Mouse (Mus musculus) frontal cortex, postnatal 25 days (tissue): Measurements from ENCODE around the gene Has1.
"Not testable (repeated sequence)": the region's sequence is repeated elsewhere in the genome, so short reads cannot be mapped to it uniquely, and the experiment has no call there.

Experiments
- DNase-seq, 2 experiments: peaks; one replicate each; pipeline ENCODE4 v3.0.0; 2022; ENCODE audit warnings: low spot score in 2 of 2

Has1 gene

DNA sequence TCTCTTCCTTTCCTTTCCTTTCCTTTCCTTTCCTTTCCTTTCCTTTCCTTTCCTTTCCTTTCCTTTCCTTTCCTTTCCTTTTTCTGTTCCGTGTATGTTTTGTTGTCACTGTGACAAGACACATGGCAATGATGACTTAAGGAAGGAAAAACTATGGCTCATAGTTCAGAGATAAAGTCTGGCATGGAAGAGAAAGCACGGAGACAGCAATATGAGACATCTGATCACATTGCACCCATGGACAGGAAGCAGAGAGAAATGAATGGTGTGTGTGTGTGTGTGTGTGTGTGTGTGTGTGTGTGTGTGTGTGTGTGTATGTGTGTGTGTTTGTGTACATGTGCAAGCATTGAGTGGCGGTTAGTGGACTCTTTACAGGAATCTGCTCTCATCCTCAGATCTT lies 10.4 kb downstream of the Has1 start:
- DNase-seq = not testable (repeated sequence)

DNA sequence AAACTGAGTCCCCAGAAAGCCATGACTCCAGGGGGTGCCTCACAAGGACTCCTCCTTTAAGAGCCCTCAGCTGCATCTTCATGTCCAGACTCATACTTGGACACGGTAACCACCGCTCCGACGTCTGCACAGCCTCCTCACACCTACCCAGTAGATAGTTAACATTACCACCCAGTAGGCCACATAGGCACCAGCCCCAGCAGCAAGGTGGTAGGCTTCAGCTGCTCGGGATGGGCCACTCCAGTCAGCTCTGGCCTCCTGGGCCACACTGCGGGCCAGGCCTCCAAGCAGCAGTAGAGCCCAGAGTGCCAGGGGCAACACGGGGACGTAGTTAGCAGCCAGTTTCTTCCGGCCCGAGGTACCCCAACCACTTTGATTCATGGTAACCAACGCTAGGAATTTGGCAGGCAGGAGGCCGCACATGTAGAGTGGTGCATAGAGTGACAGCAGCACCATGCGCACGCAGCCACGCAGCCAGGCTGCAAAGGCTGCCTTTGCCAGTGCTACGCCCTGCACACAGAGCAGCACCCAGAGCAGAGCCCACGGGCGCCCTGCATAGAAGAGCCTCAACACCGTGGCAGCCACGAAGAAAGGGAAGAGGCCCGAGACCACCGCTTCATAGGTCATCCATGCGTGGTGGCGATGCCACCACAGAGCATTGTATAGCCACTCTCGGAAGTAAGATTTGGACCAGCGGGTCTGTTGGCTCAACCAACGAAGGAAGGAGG lies 11.3 kb downstream of the Has1 start:
- DNase-seq = no peak

GRCm38 (mm10) chr17:17840796-17841195 lies 14.2 kb downstream of the Has1 start:
- DNase-seq = no peak

DNA sequence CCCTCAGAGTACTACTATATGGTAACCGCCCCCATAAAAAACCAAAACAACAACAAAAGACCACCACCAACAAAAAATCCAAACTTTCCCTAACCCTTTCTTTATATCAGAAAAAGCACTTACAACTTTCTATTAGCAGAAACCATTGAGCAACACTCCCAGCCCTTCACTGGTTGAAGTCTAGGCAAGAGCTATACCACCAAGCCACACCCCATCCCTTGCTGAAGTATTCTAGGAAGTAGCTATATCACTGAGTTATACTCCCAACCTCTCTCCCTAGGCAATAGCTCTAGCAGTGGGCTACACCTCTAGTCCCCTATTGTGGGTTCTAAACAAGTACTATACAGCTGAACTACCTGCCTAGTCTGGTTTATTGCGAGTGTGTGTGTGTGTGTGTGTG lies 15.7 kb downstream of the Has1 start:
- no peak for DNase-seq

GRCm38 (mm10) chr17:17837919-17838701 lies 16.9 kb downstream of the Has1 start:
- DNase-seq = peak; percentile 95 to 96

DNA sequence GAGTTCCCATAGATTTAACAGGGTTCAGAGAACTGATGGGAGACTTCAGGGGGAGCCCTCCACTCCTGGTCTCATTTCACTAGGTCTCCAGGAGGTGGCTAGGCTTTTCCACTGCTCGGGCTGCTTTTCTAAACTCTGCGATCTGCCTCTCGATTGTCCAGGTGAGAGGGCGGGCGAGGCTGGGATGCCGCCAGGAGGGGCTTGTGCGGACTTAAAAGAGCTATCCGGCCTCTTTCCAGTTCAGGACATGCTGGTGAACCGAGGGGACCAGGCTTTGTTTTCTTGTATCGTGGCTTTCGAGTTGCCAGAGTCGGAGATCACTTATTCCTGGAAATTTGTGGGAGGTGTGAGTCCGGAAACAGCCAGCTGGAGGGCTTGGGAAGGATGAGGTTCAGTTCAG lies 17.6 kb downstream of the Has1 start:
- no peak for DNase-seq

- DNase-seq = no peak
These were observed 18.9 kb downstream of the Has1 start for GRCm38 (mm10) chr17:17836101-17836500.

GRCm38 (mm10) chr17:17834896-17835295 lies 20.1 kb downstream of the Has1 start:
- no peak for DNase-seq

GRCm38 (mm10) chr17:17830731-17831130 lies 24.3 kb downstream of the Has1 start:
- DNase-seq = no peak

DNA sequence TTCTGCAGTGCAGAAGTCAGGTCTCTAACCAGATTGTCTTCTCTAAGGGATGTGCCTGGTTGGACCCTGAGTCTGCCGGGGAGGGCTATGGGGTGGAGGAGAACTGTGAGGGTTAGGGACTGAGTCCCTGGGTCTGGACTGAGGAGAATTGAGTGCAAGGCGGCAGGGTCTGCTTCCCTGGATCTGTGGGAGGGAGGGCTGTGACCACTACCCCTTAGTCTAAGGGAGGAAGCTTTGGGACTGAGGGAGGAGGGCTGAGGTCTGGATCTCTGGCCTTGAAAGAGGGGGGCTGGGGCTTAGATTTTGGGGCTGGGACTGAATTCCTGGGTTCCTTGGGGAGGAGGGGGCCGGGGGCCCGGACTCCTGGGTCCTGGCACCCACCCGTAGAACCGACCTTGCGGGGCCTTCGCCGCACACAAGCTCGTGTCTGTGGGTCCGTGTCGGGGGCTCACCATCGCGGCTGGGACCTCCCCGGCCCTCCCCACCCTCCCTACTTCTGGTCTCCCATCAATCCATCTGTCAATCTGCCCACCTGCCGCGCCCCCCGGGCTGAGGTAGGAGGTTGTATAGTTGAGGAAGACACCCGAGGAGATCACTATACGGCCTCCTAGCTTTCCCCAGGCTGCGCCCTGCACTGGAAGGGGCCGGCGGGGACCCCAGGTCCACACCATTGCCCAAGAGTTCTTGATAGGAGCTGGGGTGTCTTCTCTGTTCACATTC lies 25.0 kb downstream of the Has1 start:
- no peak for DNase-seq

DNA sequence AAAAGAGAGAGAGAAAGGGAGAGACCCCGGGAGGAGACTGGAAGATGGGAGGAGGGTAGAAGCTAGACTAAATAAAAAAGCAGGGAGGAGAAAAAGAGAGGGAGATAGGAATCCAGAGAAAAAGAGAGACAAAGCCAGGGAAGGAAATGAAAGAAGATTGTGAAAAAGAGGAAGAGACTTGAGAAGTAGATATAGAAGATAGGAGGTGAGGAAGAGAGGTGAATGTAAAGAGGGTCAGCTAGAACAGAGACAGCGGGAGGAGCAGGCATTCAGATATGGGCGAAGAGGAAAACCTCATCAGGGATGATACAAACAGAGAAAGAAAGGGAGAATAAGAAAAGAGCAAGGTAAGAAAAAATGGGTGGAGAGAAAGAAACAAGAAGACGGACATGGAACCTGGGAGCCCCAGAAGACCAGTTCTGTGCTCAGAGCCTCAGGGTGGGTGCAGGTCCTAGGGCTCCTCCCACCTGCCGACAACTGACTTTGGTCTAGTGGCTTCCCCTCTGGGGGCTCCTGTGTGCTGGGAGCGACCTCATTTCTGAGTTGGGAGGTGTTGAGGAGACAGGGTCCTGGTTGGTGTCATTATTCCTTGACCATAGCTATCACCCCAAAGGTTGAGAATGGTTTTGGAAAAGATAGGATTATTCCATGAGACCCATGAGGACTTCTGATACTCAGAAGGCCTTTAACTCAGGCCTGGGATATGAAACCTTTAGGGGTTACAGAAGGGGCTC lies 25.8 kb downstream of the Has1 start:
- DNase-seq = no peak

DNA sequence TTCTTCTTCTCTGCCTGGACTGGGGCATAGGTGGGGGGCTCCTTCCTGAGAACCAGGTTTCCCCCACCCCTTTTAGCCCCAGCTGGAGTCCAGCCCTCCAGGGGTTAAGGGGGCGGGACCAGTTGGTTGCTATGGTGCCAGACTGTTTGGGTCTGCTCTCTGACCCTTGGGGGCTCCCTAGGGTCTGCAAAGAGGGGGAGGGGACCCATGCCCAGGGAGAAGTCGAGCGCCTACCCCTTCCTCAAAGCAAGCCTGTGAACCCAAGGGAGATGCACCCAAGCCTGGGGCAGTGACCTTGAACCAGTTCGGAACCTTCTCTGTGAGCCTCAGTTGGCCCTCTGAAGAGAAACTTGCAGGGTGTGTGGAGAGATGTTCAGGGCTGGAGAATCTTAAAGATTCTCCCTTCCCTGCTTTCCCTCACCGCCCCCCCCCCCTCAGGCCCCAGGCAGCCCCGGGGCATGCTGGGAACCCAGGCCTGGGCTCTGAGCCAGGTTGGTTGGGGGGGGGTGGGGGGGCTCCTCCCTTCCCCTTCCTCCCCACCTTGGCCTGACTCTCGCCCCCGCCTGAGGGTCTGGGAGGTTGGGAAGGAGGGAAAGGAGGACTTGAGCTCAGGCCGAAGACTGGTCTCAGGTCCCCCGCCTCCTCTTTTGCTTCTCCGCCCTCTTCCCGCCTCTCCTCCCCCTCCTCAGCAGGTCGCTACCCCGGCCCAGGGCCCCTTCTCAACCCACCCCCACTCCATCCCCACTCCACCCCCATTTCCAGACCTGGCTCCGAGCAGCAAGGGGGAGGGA lies 26.6 kb downstream of the Has1 start:
- no peak for DNase-seq

DNA sequence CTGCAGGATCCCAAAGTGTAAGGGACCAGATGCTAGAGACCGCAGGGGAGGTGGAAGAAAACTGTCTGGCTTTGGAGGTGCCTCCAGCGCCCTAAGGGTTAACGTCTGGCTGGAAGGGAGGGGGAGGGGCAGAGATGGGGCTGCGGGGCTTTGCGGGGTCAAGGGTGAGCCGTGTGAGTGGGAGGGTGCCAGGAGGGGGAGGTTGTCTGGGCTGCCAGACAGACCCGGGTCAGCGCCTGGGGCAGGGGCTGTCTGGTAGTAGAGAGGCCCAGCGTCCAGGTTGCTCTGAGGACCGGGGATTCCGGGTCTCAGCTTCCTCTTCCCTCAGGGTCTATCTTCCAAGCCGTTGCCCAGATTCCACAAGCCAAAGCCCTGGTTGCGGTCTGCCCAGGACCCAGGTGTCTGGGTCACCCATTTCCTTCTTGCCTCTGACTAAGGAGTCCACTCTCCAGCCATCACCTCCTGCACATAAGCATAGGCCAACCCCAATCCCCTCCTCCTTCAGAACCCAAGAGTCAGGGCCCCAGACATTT lies 27.3 kb downstream of the Has1 start:
- DNase-seq = peak in 1 of 2 experiments; percentile 47

DNA sequence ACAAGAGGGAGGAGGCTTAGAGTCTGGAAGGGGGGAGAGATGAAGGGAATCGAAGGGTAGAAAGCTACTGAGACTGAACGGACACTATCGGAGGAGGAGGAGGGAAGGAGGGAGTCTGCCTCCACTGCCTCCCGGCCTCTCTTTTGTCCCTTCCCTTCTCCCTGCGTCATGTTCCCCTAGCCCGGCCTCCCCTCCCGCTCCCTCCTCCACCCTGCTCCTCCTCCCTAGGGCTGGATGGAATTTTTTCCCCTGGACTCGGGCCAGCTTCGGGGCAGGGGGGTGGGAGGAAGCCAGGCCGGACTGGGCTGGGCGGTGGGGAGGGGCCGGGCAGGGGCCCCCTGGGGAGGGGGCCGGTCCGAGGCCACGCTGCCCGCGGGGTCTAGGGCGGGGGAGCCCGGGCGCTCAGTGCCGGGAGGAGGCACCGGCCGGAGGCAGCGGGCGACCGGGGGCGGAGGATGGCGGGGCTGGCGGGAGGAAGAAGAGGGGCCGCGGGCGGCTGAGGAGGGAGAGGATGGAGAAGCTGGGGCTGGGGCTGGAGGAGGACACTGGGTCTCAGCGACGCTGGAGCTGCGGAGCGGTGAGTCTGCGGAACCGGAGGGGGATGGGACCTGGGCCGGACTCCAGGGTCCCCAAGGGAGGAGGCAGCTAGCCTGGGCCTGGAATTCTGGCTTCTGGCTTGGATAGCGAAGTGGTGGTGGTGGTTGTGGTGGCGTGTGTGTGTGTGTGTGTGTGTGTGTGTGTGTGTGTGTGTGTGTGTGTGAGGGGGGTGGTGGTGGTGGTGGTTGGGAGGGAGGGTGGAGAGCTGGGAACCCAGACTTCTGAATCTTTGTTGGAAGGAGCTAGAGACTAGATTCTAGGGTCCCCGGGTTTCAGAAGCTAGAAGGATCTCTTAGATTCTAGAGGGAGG lies 28.0 kb downstream of the Has1 start, which contains the start of gene Spaca6:
TSS of gene Spaca6 (plus strand) at position 408 of the 907 bp plus-strand sequence.
- DNase-seq = peak; percentile 72 to 82

- DNase-seq = no peak
These were observed 28.9 kb downstream of the Has1 start for GRCm38 (mm10) chr17:17825921-17826591.

DNA sequence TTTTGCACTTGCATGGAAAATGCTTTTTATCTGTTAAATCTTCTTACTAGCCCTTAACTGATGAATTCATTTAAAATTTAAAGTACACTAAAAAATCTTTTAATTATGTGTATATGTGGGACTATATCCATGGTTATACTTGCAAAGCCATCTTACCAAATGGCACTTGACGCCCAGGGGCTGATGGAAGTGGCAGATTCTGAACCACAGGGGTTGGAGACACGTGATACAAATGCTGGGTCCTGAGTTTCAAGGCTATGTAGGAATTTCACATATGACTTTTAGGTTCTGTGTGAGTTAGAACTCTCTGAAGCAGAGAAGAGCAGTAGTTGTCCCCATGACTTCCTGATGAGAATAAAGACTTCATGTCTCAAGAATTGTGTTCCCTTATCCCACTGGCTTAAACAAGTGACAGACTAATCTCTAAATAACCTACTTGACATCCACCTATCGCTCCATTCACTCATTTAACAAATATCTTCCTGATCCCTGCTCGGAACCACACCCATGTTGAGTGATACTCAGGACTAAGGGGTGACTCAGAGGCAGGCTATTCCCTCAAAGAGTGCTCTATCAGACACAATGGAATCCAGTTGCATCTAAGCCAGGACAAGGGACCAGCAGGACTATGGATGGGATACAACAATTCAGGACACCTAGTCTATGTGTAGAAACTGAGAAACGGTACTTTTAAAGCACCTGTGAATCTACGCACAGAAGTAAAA lies 31.2 kb downstream of the Has1 start:
- DNase-seq = no peak

GRCm38 (mm10) chr17:17795527-17795926 lies 59.5 kb downstream of the Has1 start:
- no peak for DNase-seq
